Mouse (Mus musculus) ES-Bruce4 (cell line): Measurements from ENCODE around the gene Nkap. TPM values are rescaled to one million over a fixed set of nuclear protein-coding genes. Genes with fewer than 3 reads are reported as not detected.

Experiments used
- H3K27ac ChIP-seq: 2 replicates; pipeline ENCODE4 v1.5.1; 2012; ENCODE audit warnings: low read length, inconsistent platforms; ENCODE audit not compliant: insufficient read depth
- H3K27me3 ChIP-seq: 2 replicates; pipeline ENCODE4 v1.6.1; 2012; ENCODE audit warnings: mild to moderate bottlenecking, low read length, inconsistent platforms; ENCODE audit not compliant: control insufficient read depth, poor library complexity, insufficient read depth, severe bottlenecking
- H3K36me3 ChIP-seq: 2 replicates; pipeline ENCODE4 v1.6.1; 2012; ENCODE audit warnings: inconsistent platforms, mild to moderate bottlenecking, low read length, moderate library complexity; ENCODE audit not compliant: control insufficient read depth, poor library complexity, insufficient read depth, severe bottlenecking
- H3K4me1 ChIP-seq: one replicate; pipeline ENCODE4 v1.8.1; 2011; ENCODE audit warnings: low read length; ENCODE audit not compliant: control insufficient read depth, insufficient read depth
- H3K4me3 ChIP-seq: 2 replicates; pipeline ENCODE4 v1.5.1; 2011; ENCODE audit warnings: low read depth, mild to moderate bottlenecking, low read length
- H3K9ac ChIP-seq: 2 replicates; pipeline ENCODE4 v1.6.1; 2012; ENCODE audit warnings: low read depth, mild to moderate bottlenecking, inconsistent platforms; ENCODE audit not compliant: poor library complexity, severe bottlenecking
- H3K9me3 ChIP-seq: replicated peaks from 2 replicates; pipeline ENCODE4 v1.6.1; 2012; ENCODE audit warnings: mild to moderate bottlenecking, low read length, inconsistent platforms; ENCODE audit not compliant: control insufficient read depth, poor library complexity, insufficient read depth, severe bottlenecking
- CTCF ChIP-seq: IDR thresholded peaks from one replicate; pipeline ENCODE4 v1.8.1; 2011; ENCODE audit warnings: low read depth, low read length
- EP300 ChIP-seq: IDR thresholded peaks from 2 replicates; pipeline ENCODE4 v1.6.1; 2011; ENCODE audit warnings: low read depth, low read length; ENCODE audit not compliant: insufficient read depth
- POLR2A ChIP-seq: IDR thresholded peaks from one replicate; pipeline ENCODE4 v1.8.1; 2011; ENCODE audit warnings: low read length; ENCODE audit not compliant: insufficient read depth
- polyA plus RNA-seq: library from polyadenylated mRNA; stranded (reverse); fragments of >200 nt; gene quantifications from 2 replicates; pipeline ENCODE4 v1.2.4, GENCODE M21; 2011; ENCODE audit warnings: low read depth; ENCODE audit not compliant: missing spikeins, insufficient read depth, insufficient read length

Nkap gene
- polyA plus RNA-seq, 1 experiment: 27.2 TPM

DNA sequence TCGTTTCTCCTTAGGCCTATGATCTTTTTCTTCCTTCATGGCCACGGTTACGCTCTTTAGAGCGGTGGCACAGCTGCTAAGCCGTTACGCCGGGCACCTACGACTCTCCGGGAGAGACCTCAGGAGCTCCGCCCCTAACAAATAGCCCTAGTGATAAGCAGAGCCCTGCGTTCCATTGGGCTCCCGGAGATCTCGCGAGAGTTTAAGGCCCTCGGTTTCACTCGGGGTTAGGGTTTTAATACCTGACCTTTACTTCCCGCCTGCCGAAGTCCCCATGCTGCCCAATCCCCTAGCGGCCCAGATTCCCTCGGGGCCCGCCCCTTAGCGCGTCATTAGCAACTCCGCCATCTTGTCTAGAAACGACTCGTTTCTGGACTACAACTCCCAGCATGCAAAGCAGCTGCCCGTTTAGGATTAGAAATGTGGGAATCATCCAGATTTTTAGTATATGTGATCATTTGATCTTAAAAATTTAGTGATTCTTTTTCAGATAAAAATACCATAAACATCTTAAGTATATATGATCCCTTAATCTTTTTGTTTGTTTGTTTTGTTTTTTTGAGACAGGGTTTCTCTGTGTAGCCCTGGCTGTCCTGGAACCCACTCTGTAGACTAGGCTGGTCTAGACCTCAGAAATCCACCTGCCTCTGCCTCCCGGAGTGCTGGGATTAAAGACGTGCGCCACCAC lies 16.3 kb upstream of the Nkap start, which contains the start of gene Upf3b:
TSS of gene Upf3b (minus strand) at position 130 of the 688 bp plus-strand sequence.
- H3K9me3 ChIP-seq: no peaks in the 10 kb centered on the region
- peak within 1 kb of the TSS; percentile 95 for H3K4me3 ChIP-seq
- H3K9ac ChIP-seq: peak within 1 kb of the TSS; percentile 78
- H3K4me1 ChIP-seq: no peaks in the 10 kb centered on the region
- peak within 1 kb of the TSS; percentile 47 for H3K27ac ChIP-seq
- no peaks in the 10 kb centered on the region for H3K27me3 ChIP-seq
- no peaks in the 10 kb centered on the region; the same call in 1 of the 2 replicates for H3K36me3 ChIP-seq
- no peak for TF ChIP-seq CTCF
- peak; percentile 60 for TF ChIP-seq POLR2A

GRCm38 (mm10) chrX:37110881-37111193 lies 15.8 kb upstream of the Nkap start:
- H3K9me3 ChIP-seq: no peaks in the 10 kb centered on the region
- H3K4me3 ChIP-seq: no peak overlapping the region; the same call in 1 of the 2 replicates
- no peaks in the 10 kb centered on the region for H3K27me3 ChIP-seq
- no peaks in the 10 kb centered on the region for H3K4me1 ChIP-seq
- no peaks in the 10 kb centered on the region; the same call in 1 of the 2 replicates for H3K36me3 ChIP-seq
- no peak overlapping the region for H3K27ac ChIP-seq
- H3K9ac ChIP-seq: no peak overlapping the region
- TF ChIP-seq POLR2A (no peak), CTCF (no peak), EP300 (no peak)

GRCm38 (mm10) chrX:37117085-37117484 lies 9.5 kb upstream of the Nkap start:
- no peak overlapping the region for H3K27ac ChIP-seq
- H3K36me3 ChIP-seq: no peaks in the 10 kb centered on the region
- H3K4me1 ChIP-seq: no peaks in the 10 kb centered on the region
- H3K9ac ChIP-seq: no peak overlapping the region
- no peaks in the 10 kb centered on the region for H3K9me3 ChIP-seq
- H3K27me3 ChIP-seq: no peaks in the 10 kb centered on the region
- H3K4me3 ChIP-seq: no peak overlapping the region
- TF ChIP-seq POLR2A: no peak
- no peak for TF ChIP-seq CTCF

- Histone ChIP-seq H3K27me3 (no peaks in the 10 kb centered on the region), H3K36me3 (no peaks in the 10 kb centered on the region), H3K9me3 (no peaks in the 10 kb centered on the region), H3K4me1 (no peaks in the 10 kb centered on the region), H3K27ac (no peak overlapping the region), H3K9ac (no peak overlapping the region), H3K4me3 (no peak overlapping the region)
- TF ChIP-seq POLR2A: no peak
These were observed 7.0 kb upstream of the Nkap start for GRCm38 (mm10) chrX:37119585-37119984.

DNA sequence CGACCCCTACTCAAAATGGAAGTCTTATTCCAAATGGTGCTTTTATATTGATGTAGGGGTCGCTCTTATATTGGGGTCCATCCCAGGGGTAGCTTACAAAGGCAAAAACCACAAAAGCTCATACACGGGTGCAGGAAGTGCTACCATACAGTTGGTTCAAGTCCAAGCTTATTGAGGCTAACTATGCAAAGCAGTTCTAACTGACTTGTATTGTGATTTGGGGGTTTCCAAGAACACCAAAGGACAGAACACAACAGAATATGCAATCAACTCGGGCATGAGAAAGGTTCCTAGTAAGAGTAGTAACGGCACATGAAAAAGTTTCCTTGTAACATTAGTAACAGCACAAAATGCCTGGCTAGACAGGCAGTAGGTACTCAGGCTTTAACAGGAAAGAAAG lies 6.4 kb upstream of the Nkap start:
- no peaks in the 10 kb centered on the region for H3K9me3 ChIP-seq
- no peaks in the 10 kb centered on the region for H3K27me3 ChIP-seq
- H3K9ac ChIP-seq: no peak overlapping the region
- TF ChIP-seq EP300: no peak
- no peak for TF ChIP-seq POLR2A
- TF ChIP-seq CTCF: no peak
- H3K4me1 ChIP-seq: no peaks in the 10 kb centered on the region
- H3K4me3 ChIP-seq: no peak overlapping the region
- no peaks in the 10 kb centered on the region for H3K36me3 ChIP-seq
- no peak overlapping the region for H3K27ac ChIP-seq

- Histone ChIP-seq H3K4me1 (no peaks in the 10 kb centered on the region), H3K27me3 (no peaks in the 10 kb centered on the region), H3K4me3 (no peak overlapping the region), H3K27ac (no peak overlapping the region), H3K36me3 (no peaks in the 10 kb centered on the region), H3K9ac (no peak overlapping the region), H3K9me3 (no peaks in the 10 kb centered on the region)
- TF ChIP-seq POLR2A (no peak), EP300 (no peak), CTCF (no peak)
These were observed 1.1 kb upstream of the Nkap start for GRCm38 (mm10) chrX:37125511-37125910.
